Mouse (Mus musculus) kidney, postnatal 4 days (tissue): ENCODE data around the gene Npcd.

Source experiments
- DNase-seq, 2 experiments: peaks; one replicate each; pipeline ENCODE4 v3.0.0; 2021; ENCODE audit warnings: mixed read lengths in 2 of 2

Gene Npcd

GRCm38 (mm10) chr15:79802304-79802703, 31.7 kb downstream of the Npcd start:
- no peak for DNase-seq

- DNase-seq, result no peak
Observed at GRCm38 (mm10) chr15:79801646-79802045, 32.4 kb downstream of the Npcd start.

- no peak for DNase-seq
Observed at GRCm38 (mm10) chr15:79800701-79801100, 33.3 kb downstream of the Npcd start.

GRCm38 (mm10) chr15:79798591-79798990, 35.4 kb downstream of the Npcd start:
- DNase-seq, result no peak

- DNase-seq, result no peak
Observed at GRCm38 (mm10) chr15:79797680-79798079, 36.4 kb downstream of the Npcd start.

GRCm38 (mm10) chr15:79797096-79797495, 36.9 kb downstream of the Npcd start:
- DNase-seq, result no peak

- DNase-seq, result no peak
Observed at GRCm38 (mm10) chr15:79796256-79796655, 37.8 kb downstream of the Npcd start.

- peak; percentile 66 to 71 for DNase-seq
Observed at GRCm38 (mm10) chr15:79794173-79794572, 39.9 kb downstream of the Npcd start.

GRCm38 (mm10) chr15:79793076-79793475, 41.0 kb downstream of the Npcd start:
- DNase-seq, result no peak

- peak; percentile 38 to 43 for DNase-seq
Observed at GRCm38 (mm10) chr15:79792455-79792854, 41.6 kb downstream of the Npcd start.

GRCm38 (mm10) chr15:79791502-79791901, 42.5 kb downstream of the Npcd start:
- DNase-seq, result peak; percentile 88

GRCm38 (mm10) chr15:79790905-79791304, 43.1 kb downstream of the Npcd start:
- DNase-seq, result no peak

- DNase-seq, result no peak
Observed at GRCm38 (mm10) chr15:79790111-79790510, 43.9 kb downstream of the Npcd start.

- DNase-seq, result no peak
Observed at GRCm38 (mm10) chr15:79787815-79788214, 46.2 kb downstream of the Npcd start.

- DNase-seq, result no peak
Observed at GRCm38 (mm10) chr15:79785056-79785455, 49.0 kb downstream of the Npcd start.

- no peak for DNase-seq
Observed at GRCm38 (mm10) chr15:79777749-79778148, 56.3 kb downstream of the Npcd start, which contains the start of gene Dnal4. TSS of gene Dnal4 (minus strand) at chr15:79777849.

GRCm38 (mm10) chr15:79775662-79776061, 58.4 kb downstream of the Npcd start:
- DNase-seq, result no peak

- peak; percentile 98 for DNase-seq
Observed at GRCm38 (mm10) chr15:79774117-79775027, 59.7 kb downstream of the Npcd start.

GRCm38 (mm10) chr15:79770629-79771240, 63.3 kb downstream of the Npcd start:
- DNase-seq, result no peak

GRCm38 (mm10) chr15:79768302-79768701, 65.7 kb downstream of the Npcd start:
- no peak for DNase-seq

- no peak for DNase-seq
Observed at GRCm38 (mm10) chr15:79767327-79767961, 66.6 kb downstream of the Npcd start.

GRCm38 (mm10) chr15:79766586-79767071, 67.4 kb downstream of the Npcd start:
- no peak for DNase-seq

GRCm38 (mm10) chr15:79766168-79766567, 67.9 kb downstream of the Npcd start:
- DNase-seq, result no peak
